Mouse (Mus musculus) lung, adult 2 months (tissue): ENCODE results near the gene Stim1.

ENCODE experiments used
- CTCF ChIP-seq: fragments of 200-500 bp; IDR thresholded peaks from 2 replicates; pipeline ENCODE4 v1.5.1; 2011; ENCODE audit warnings: mild to moderate bottlenecking, low read length, control low read depth; ENCODE audit not compliant: insufficient read depth
- POLR2A ChIP-seq: fragments of 200-500 bp; IDR thresholded peaks from 2 replicates; pipeline ENCODE4 v1.6.1; 2011; ENCODE audit warnings: low read depth, mild to moderate bottlenecking, control low read depth, low read length, borderline replicate concordance; ENCODE audit errors: extremely low read depth

DNA sequence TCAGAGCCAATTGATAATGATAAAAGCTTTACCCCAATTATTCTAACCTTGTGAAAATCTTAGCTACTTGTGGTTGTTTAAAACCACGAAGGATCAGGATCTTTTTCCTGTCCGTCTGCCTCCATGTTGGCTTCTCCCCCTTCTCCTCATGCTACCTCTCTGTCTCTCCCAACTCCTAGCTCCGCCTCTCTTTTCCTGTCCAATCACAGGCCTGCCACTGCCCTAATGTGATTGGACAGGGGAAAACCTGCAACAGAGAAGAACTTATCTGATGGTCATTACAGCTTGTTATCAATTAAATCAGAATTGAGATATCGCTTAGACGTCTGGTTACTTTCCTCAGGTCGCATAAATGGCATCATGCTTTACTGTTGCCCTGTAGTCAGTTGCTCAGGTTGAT is 21.9 kb downstream of the Stim1 start:
- TF ChIP-seq CTCF (no peak), POLR2A (no peak)
